10 mouse cellular contexts compared by ENCODE assay signal in genomic region chr17:86937064-86937463, GRCm38 (mm10). TPM values are rescaled to one million over a fixed set of nuclear protein-coding genes. Genes with fewer than 3 reads are reported as not detected.
DNase-seq lines count a peak whose midpoint lies in the region; ATAC-seq and TF ChIP-seq lines count a peak whose summit lies in the region.
"Had no signal": no experiment of that assay in that cellular context is flagged by ENCODE, and none has a peak within 500 bp of the region (broad histone marks: within the 10 kb centered on the region; RNA-seq: fewer than 3 reads in every experiment).

No protein-coding gene starts in this region.

- no peaks in the 10 kb centered on the region for H3K36me3 ChIP-seq in lung, embryonic 14.5 days (ENCODE audit: insufficient read depth)
- H3K36me3 ChIP-seq in forebrain, embryonic 13.5 days (ENCODE audit: poor library complexity, severe bottlenecking) = no peaks in the 10 kb centered on the region
- no peaks in the 10 kb centered on the region for H3K36me3 ChIP-seq in limb, embryonic 12.5 days
- H3K36me3 ChIP-seq in stomach, embryonic 16.5 days (ENCODE audit: control insufficient read depth, insufficient read depth, low read length) = no peaks in the 10 kb centered on the region

- H3K4me1 ChIP-seq in lung, embryonic 14.5 days (ENCODE audit: insufficient read depth) = no peaks in the 10 kb centered on the region
- H3K4me1 ChIP-seq in lung, adult 2 months (ENCODE audit: control insufficient read depth, insufficient read depth, low read length) = peaks cover 2% of the 10 kb centered on the region; the same call in 1 of the 2 replicates
- H3K4me1 ChIP-seq in forebrain, embryonic 13.5 days = peaks cover 26% of the 10 kb centered on the region
- peaks cover 25% of the 10 kb centered on the region for H3K4me1 ChIP-seq in limb, embryonic 12.5 days (replicated peaks)
- H3K4me1 ChIP-seq in stomach, embryonic 16.5 days (ENCODE audit: control insufficient read depth, insufficient read depth, low read length) = peaks cover 9% of the 10 kb centered on the region; the same call in 1 of the 2 replicates

- no peaks in the 10 kb centered on the region for H3K9me3 ChIP-seq in lung, embryonic 14.5 days (ENCODE audit: low read depth, low read length)
- H3K9me3 ChIP-seq in forebrain, embryonic 13.5 days (replicated peaks) = no peaks in the 10 kb centered on the region
- no peaks in the 10 kb centered on the region for H3K9me3 ChIP-seq in limb, embryonic 12.5 days
- H3K9me3 ChIP-seq in stomach, embryonic 16.5 days (replicated peaks; ENCODE audit: control insufficient read depth, low read length) = no peaks in the 10 kb centered on the region

- TF ChIP-seq CTCF in lung, embryonic 14.5 days (IDR thresholded peaks at IDR 0.05; ENCODE audit: low read depth) = no peak
- TF ChIP-seq CTCF in lung, adult 2 months (IDR thresholded peaks at IDR 0.05; ENCODE audit: insufficient read depth, low read length) = no peak

- 0 out of 2 replicates have a peak, but pooled peaks have one; percentile 1 for ATAC-seq in lung, embryonic 14.5 days (ENCODE audit: insufficient read depth)
- ATAC-seq in forebrain, embryonic 13.5 days = no peak
- no peak for ATAC-seq in limb, embryonic 12.5 days (ENCODE audit: insufficient number of reproducible peaks, insufficient read depth, low FRiP score, low TSS enrichment, low read depth)
- no peak for ATAC-seq in stomach, embryonic 16.5 days (ENCODE audit: insufficient read depth, low FRiP score)

- WGBS in lung, embryonic 14.5 days = 48% methylated on average over 2 of the region's 2 CpGs
- 42% methylated on average over 2 of the region's 2 CpGs for WGBS in lung, adult 2 months
- whole genome bisulfite sequencing in forebrain, embryonic 13.5 days = 65% methylated on average over 2 of the region's 2 CpGs
- WGBS in limb, embryonic 12.5 days = 75% methylated on average over 2 of the region's 2 CpGs
- WGBS in stomach, embryonic 16.5 days = 59% methylated on average over 2 of the region's 2 CpGs

- peak overlapping the region; percentile 60; the same call in 1 of the 2 replicates for H3K27ac ChIP-seq in lung, embryonic 14.5 days (ENCODE audit: low read depth)
- H3K27ac ChIP-seq in forebrain, embryonic 13.5 days = peak overlapping the region; percentile 42; the same call in 1 of the 2 replicates
- H3K27ac ChIP-seq in limb, embryonic 12.5 days = no peak overlapping the region
- no peak overlapping the region for H3K27ac ChIP-seq in stomach, embryonic 16.5 days (ENCODE audit: low read length)

- H3K9ac ChIP-seq in lung, embryonic 14.5 days = peak overlapping the region; percentile 36; the same call in 1 of the 2 replicates
- H3K9ac ChIP-seq in forebrain, embryonic 13.5 days = no peak overlapping the region
- H3K9ac ChIP-seq in limb, embryonic 12.5 days (replicated peaks) = peak overlapping the region; percentile 37; the same call in 1 of the 2 replicates
- H3K9ac ChIP-seq in stomach, embryonic 16.5 days (ENCODE audit: low read length) = no peak overlapping the region; the same call in 1 of the 2 replicates

- TF ChIP-seq POLR2A in lung, adult 2 months (IDR thresholded peaks at IDR 0.05; ENCODE audit: borderline replicate concordance, extremely low read depth, low read depth, low read length) = no peak

- no peaks in the 10 kb centered on the region for H3K27me3 ChIP-seq in lung, embryonic 14.5 days (ENCODE audit: insufficient read depth, low read length)
- H3K27me3 ChIP-seq in forebrain, embryonic 13.5 days = peaks cover 5% of the 10 kb centered on the region; the same call in 1 of the 2 replicates
- H3K27me3 ChIP-seq in limb, embryonic 12.5 days = peaks cover 29% of the 10 kb centered on the region
- no peaks in the 10 kb centered on the region for H3K27me3 ChIP-seq in stomach, embryonic 16.5 days (ENCODE audit: control insufficient read depth, insufficient read depth, low read length)

- peak; percentile 24 for DNase-seq in lung, embryonic 14.5 days
- DNase-seq in lung, adult 2 months = no peak
- DNase-seq in natural killer cell, adult 2 months (ENCODE audit: low spot score in 2 of 2) = no peak
- DNase-seq in gastrocnemius, postnatal 4 days (ENCODE audit: low spot score in 2 of 2) = no peak

- no peak overlapping the region for H3K4me3 ChIP-seq in lung, embryonic 14.5 days (ENCODE audit: low read depth, low read length)
- H3K4me3 ChIP-seq in lung, adult 2 months (replicated peaks; ENCODE audit: extremely low read depth, low read depth, low read length) = no peak overlapping the region
- H3K4me3 ChIP-seq in forebrain, embryonic 13.5 days = no peak overlapping the region
- H3K4me3 ChIP-seq in limb, embryonic 12.5 days (replicated peaks) = no peak overlapping the region; the same call in 1 of the 2 replicates
- no peak overlapping the region for H3K4me3 ChIP-seq in stomach, embryonic 16.5 days (replicated peaks; ENCODE audit: low read length)

- peak overlapping the region; percentile 67 for H3K4me2 ChIP-seq in lung, embryonic 14.5 days
- peak overlapping the region; percentile 58 for H3K4me2 ChIP-seq in forebrain, embryonic 13.5 days
- H3K4me2 ChIP-seq in limb, embryonic 12.5 days = peak overlapping the region; percentile 71
- H3K4me2 ChIP-seq in stomach, embryonic 16.5 days (ENCODE audit: low read depth, low read length) = peak overlapping the region; percentile 49; the same call in 1 of the 2 replicates

RNA-seq across cellular contexts. Expression of gene Atp6v1e2, which starts 10.6 kb away (rescaled TPM):
- polyA plus RNA-seq in lung, embryonic 14.5 days (2014; fragmentation: Nextera tagmentation; extraction: Ambion mirVana) = not detected in 2 replicates
- not detected in 2 replicates for polyA plus RNA-seq in lung, adult 2 months (2012; rRNA removed)
- not detected in 2 replicates for polyA plus RNA-seq in forebrain, embryonic 13.5 days (2015; fragmentation: Nextera tagmentation; extraction: Ambion mirVana)
- not detected in 2 replicates for polyA plus RNA-seq in limb, embryonic 12.5 days (2016; fragmentation: Nextera tagmentation; extraction: Ambion mirVana)
- 0.18 TPM in 1 of 2 replicates, not detected in the other for polyA plus RNA-seq in stomach, embryonic 16.5 days (2015; fragmentation: Nextera tagmentation; extraction: Ambion mirVana)
- total RNA-seq in gastrocnemius, postnatal 4 days (2021) = not detected
- total RNA-seq: adrenal gland, postnatal 4 days; heart, postnatal 25 days; left cerebral cortex, adult 18-20 months had no signal

RNA-seq across cellular contexts. Expression of gene Tmem247, which starts 19.9 kb away (rescaled TPM):
- not detected in 2 replicates for polyA plus RNA-seq in lung, embryonic 14.5 days (2014; fragmentation: Nextera tagmentation; extraction: Ambion mirVana)
- not detected in 2 replicates for polyA plus RNA-seq in lung, adult 2 months (2012; rRNA removed)
- not detected in 2 replicates for polyA plus RNA-seq in forebrain, embryonic 13.5 days (2015; fragmentation: Nextera tagmentation; extraction: Ambion mirVana)
- polyA plus RNA-seq in limb, embryonic 12.5 days (2016; fragmentation: Nextera tagmentation; extraction: Ambion mirVana) = not detected in 2 replicates
- not detected in 2 replicates for polyA plus RNA-seq in stomach, embryonic 16.5 days (2015; fragmentation: Nextera tagmentation; extraction: Ambion mirVana)
- not detected for total RNA-seq in gastrocnemius, postnatal 4 days (2021)
- total RNA-seq: adrenal gland, postnatal 4 days; heart, postnatal 25 days; left cerebral cortex, adult 18-20 months had no signal

RNA-seq across cellular contexts. Expression of gene Rhoq, which starts 25.8 kb away (rescaled TPM):
- polyA plus RNA-seq in lung, embryonic 14.5 days (2014; fragmentation: Nextera tagmentation; extraction: Ambion mirVana) = 17.6 and 19.4 TPM in 2 replicates
- 25.0 and 28.3 TPM in 2 replicates for polyA plus RNA-seq in lung, adult 2 months (2012; rRNA removed)
- 5.1 and 5.7 TPM in 2 replicates for polyA plus RNA-seq in forebrain, embryonic 13.5 days (2015; fragmentation: Nextera tagmentation; extraction: Ambion mirVana)
- polyA plus RNA-seq in limb, embryonic 12.5 days (2016; fragmentation: Nextera tagmentation; extraction: Ambion mirVana) = 23.8 and 24.1 TPM in 2 replicates
- 9.0 and 11.1 TPM in 2 replicates for polyA plus RNA-seq in stomach, embryonic 16.5 days (2015; fragmentation: Nextera tagmentation; extraction: Ambion mirVana)
- 100 to 1,000 TPM; 155 to 176 TPM for total RNA-seq in gastrocnemius, postnatal 4 days (2021)

Comparison
In these comparisons a context has a peak if more than half of its experiments do, and no peak if none do; other contexts are left out.
1. H3K27ac ChIP-seq: peak in lung, embryonic 14.5 days (single experiment) and forebrain, embryonic 13.5 days (single experiment); none in limb, embryonic 12.5 days (single experiment) and stomach, embryonic 16.5 days (single experiment).
2. H3K9ac ChIP-seq: peak in lung, embryonic 14.5 days (single experiment) and limb, embryonic 12.5 days (single experiment); none in forebrain, embryonic 13.5 days (single experiment) and stomach, embryonic 16.5 days (single experiment).
3. Peak in every context shown above with its lines, with median percentiles within 50 percentile points of each other: H3K4me2 ChIP-seq.